Mouse (Mus musculus) ES-Bruce4 (cell line): Measurements from ENCODE around the gene Gm9821.

Experiments
- CTCF ChIP-seq: IDR thresholded peaks from one replicate; pipeline ENCODE4 v1.8.1; 2011; ENCODE audit warnings: low read depth, low read length
- EP300 ChIP-seq: IDR thresholded peaks from 2 replicates; pipeline ENCODE4 v1.6.1; 2011; ENCODE audit warnings: low read depth, low read length; ENCODE audit not compliant: insufficient read depth

DNA sequence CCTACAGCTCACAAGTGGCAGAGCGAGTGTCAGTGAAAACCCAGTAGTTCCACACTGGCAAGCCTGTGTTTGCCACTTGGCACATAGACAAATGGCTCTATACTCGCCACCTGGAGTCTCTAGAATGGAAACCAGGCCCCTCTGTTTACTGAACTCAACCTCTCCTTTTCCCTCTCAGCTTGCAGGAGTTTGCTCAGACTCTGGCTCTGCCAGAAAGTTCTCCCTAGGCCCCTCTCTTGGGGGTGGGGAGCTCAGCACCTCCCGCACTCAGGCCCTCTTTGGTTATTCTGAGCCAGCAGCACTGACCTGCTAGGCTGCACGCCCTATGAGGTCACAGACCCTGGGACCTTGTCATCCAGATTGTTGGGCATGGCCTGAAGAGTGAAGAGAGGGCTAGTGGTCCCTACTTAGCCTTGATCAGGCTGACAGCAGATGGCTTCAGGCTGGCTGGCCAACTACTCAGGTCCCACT lies 9.7 kb downstream of the Gm9821 start:
- TF ChIP-seq CTCF = no peak
- no peak for TF ChIP-seq EP300
